Comparison of ENCODE assay signal across 8 mouse cellular contexts in genomic region chr10:46011916-46012596, GRCm38 (mm10).
A peak's percentile ranks its signal among the peaks of the same experiment; 100 is the strongest.
DNase-seq lines count a peak whose midpoint lies in the region; ATAC-seq and TF ChIP-seq lines count a peak whose summit lies in the region.

No protein-coding gene starts in this region.

- H3K9ac ChIP-seq in heart, postnatal 0 days (replicated peaks; ENCODE audit: low read depth, low read length): no peak overlapping the region
- H3K9ac ChIP-seq in forebrain, embryonic 11.5 days (ENCODE audit: low read length): no peak overlapping the region
- H3K9ac ChIP-seq in midbrain, embryonic 11.5 days (ENCODE audit: low read length): no peak overlapping the region
- H3K9ac ChIP-seq in stomach, embryonic 14.5 days (replicated peaks; ENCODE audit: low read depth, low read length): no peak overlapping the region

- ATAC-seq in heart, postnatal 0 days (ENCODE audit: insufficient read depth, low read depth): no peak
- ATAC-seq in forebrain, embryonic 11.5 days (replicated peaks; ENCODE audit: low FRiP score): peak; percentile 88
- ATAC-seq in inflammation-experienced regulatory T-cells, adult 6 months: peak; percentile 50
- ATAC-seq in midbrain, embryonic 11.5 days (ENCODE audit: low FRiP score): peak; percentile 94
- peak; percentile 84 for ATAC-seq in stomach, embryonic 14.5 days (ENCODE audit: insufficient number of reproducible peaks, insufficient read depth, low FRiP score, low read depth)

- H3K36me3 ChIP-seq in heart, postnatal 0 days (replicated peaks; ENCODE audit: control insufficient read depth, insufficient read depth, low read length): no peaks in the 10 kb centered on the region
- no peaks in the 10 kb centered on the region for H3K36me3 ChIP-seq in forebrain, embryonic 11.5 days (ENCODE audit: control insufficient read depth, insufficient read depth, low read length)
- H3K36me3 ChIP-seq in midbrain, embryonic 11.5 days (ENCODE audit: control insufficient read depth, insufficient read depth, low read length): no peaks in the 10 kb centered on the region
- H3K36me3 ChIP-seq in stomach, embryonic 14.5 days (ENCODE audit: control insufficient read depth, insufficient read depth, low read length): no peaks in the 10 kb centered on the region

- TF ChIP-seq POLR2A in brain, embryonic 14.5 days (IDR thresholded peaks at IDR 0.05; ENCODE audit: borderline replicate concordance, extremely low read depth, insufficient read depth, insufficient read length, poor library complexity, severe bottlenecking): no peak

- 20% methylated on average over 12 of the region's 12 CpGs for WGBS in heart, postnatal 0 days
- 29% methylated on average over 12 of the region's 12 CpGs for WGBS in forebrain, embryonic 11.5 days
- WGBS in midbrain, embryonic 11.5 days: 22% methylated on average over 12 of the region's 12 CpGs
- WGBS in stomach, embryonic 14.5 days: 24% methylated on average over 12 of the region's 12 CpGs

- no peaks in the 10 kb centered on the region for H3K9me3 ChIP-seq in heart, postnatal 0 days (replicated peaks; ENCODE audit: control insufficient read depth, low read length)
- H3K9me3 ChIP-seq in forebrain, embryonic 11.5 days (ENCODE audit: control insufficient read depth, low read length): no peaks in the 10 kb centered on the region
- no peaks in the 10 kb centered on the region for H3K9me3 ChIP-seq in midbrain, embryonic 11.5 days (ENCODE audit: control insufficient read depth, low read length)
- H3K9me3 ChIP-seq in stomach, embryonic 14.5 days (ENCODE audit: control insufficient read depth, low read depth, low read length): no peaks in the 10 kb centered on the region

- no peak overlapping the region for H3K4me2 ChIP-seq in heart, postnatal 0 days (ENCODE audit: low read depth, low read length)
- H3K4me2 ChIP-seq in forebrain, embryonic 11.5 days (ENCODE audit: low read depth, low read length, severe bottlenecking): no peak overlapping the region
- no peak overlapping the region for H3K4me2 ChIP-seq in midbrain, embryonic 11.5 days
- no peak overlapping the region for H3K4me2 ChIP-seq in stomach, embryonic 14.5 days (replicated peaks; ENCODE audit: low read depth, low read length)

- TF ChIP-seq EP300 in heart, postnatal 0 days (IDR thresholded peaks at IDR 0.05; ENCODE audit: low read depth): no peak

- no peak overlapping the region for H3K4me3 ChIP-seq in heart, postnatal 0 days (ENCODE audit: low read depth, low read length)
- H3K4me3 ChIP-seq in forebrain, embryonic 11.5 days (ENCODE audit: low read depth, low read length): no peak overlapping the region
- no peak overlapping the region for H3K4me3 ChIP-seq in midbrain, embryonic 11.5 days (ENCODE audit: low read depth, low read length)
- no peak overlapping the region for H3K4me3 ChIP-seq in stomach, embryonic 14.5 days (ENCODE audit: low read depth, low read length)

- no peaks in the 10 kb centered on the region for H3K4me1 ChIP-seq in heart, postnatal 0 days (ENCODE audit: control insufficient read depth, insufficient read depth)
- no peaks in the 10 kb centered on the region for H3K4me1 ChIP-seq in forebrain, embryonic 11.5 days (replicated peaks; ENCODE audit: control insufficient read depth, insufficient read depth, low read length)
- H3K4me1 ChIP-seq in midbrain, embryonic 11.5 days (ENCODE audit: control insufficient read depth, insufficient read depth, low read length): no peaks in the 10 kb centered on the region
- no peaks in the 10 kb centered on the region for H3K4me1 ChIP-seq in stomach, embryonic 14.5 days (ENCODE audit: control insufficient read depth, insufficient read depth, low read length)

- DNase-seq in heart, postnatal 0 days (ENCODE audit: low spot score): peak; percentile 32
- DNase-seq in heart, adult 9 months (ENCODE audit: low spot score in 2 of 2): no peak
- DNase-seq in brain, embryonic 14.5 days (ENCODE audit: low read depth): peak; percentile 93
- peak; percentile 65 for DNase-seq in forebrain, embryonic 11.5 days (ENCODE audit: low spot score)
- DNase-seq in left cerebral cortex, adult 18-20 months (ENCODE audit: low spot score in 2 of 2): peak; percentile 63 to 69
- peak; percentile 85 for DNase-seq in midbrain, embryonic 11.5 days (ENCODE audit: low spot score, missing footprints)

- H3K27me3 ChIP-seq in heart, postnatal 0 days (ENCODE audit: control insufficient read depth, insufficient read depth, low read length): no peaks in the 10 kb centered on the region
- H3K27me3 ChIP-seq in forebrain, embryonic 11.5 days (ENCODE audit: control insufficient read depth, insufficient read depth, low read length): no peaks in the 10 kb centered on the region
- no peaks in the 10 kb centered on the region for H3K27me3 ChIP-seq in midbrain, embryonic 11.5 days (ENCODE audit: control insufficient read depth, insufficient read depth, low read length)
- H3K27me3 ChIP-seq in stomach, embryonic 14.5 days (ENCODE audit: control insufficient read depth, insufficient read depth, low read length): no peaks in the 10 kb centered on the region

- TF ChIP-seq CTCF in heart, postnatal 0 days (IDR thresholded peaks at IDR 0.05; ENCODE audit: low read depth): peak; percentile 87
- TF ChIP-seq CTCF in brain, embryonic 14.5 days (IDR thresholded peaks at IDR 0.05; ENCODE audit: borderline replicate concordance, extremely low read depth, insufficient read depth, insufficient read length): peak; percentile 91

- H3K27ac ChIP-seq in heart, postnatal 0 days (ENCODE audit: low read depth): no peak overlapping the region
- no peak overlapping the region for H3K27ac ChIP-seq in forebrain, embryonic 11.5 days (ENCODE audit: low read depth, low read length)
- no peak overlapping the region for H3K27ac ChIP-seq in midbrain, embryonic 11.5 days (ENCODE audit: low read depth, low read length)
- H3K27ac ChIP-seq in stomach, embryonic 14.5 days (ENCODE audit: low read length): no peak overlapping the region

Comparison
In these comparisons a context has a peak if more than half of its experiments do, and no peak if none do; other contexts are left out.
1. DNase-seq: peak in heart, postnatal 0 days (single experiment), brain, embryonic 14.5 days (single experiment), forebrain, embryonic 11.5 days (single experiment), left cerebral cortex, adult 18-20 months (2 of 2) and midbrain, embryonic 11.5 days (single experiment); none in heart, adult 9 months (0 of 2).